ENCODE assay signal across 8 mouse cellular contexts in the genomic region with DNA sequence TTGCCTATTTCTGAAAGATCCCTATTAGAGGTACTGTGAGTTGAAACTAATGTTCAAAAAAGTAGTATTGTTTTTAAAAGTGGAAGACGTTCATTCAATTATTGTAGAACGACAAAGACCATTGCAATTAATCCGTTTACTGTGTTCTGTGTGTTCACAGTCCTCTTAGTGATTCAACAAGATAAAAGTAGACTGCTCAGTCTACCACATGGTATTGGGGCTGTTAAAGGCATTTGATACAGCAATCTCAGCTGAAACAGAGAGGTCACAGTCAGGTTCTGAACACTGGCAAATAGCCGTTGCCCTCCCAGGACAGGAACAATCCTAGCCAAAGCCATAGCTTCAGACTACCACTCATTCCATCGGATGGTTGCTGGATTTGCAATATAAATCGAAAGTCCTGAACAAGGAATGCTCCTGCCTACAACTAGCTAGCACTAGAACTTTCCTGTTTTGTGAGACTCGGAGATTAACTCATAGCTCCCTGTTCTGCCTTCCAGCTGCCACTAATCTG. TPM values are rescaled to one million over a fixed set of nuclear protein-coding genes. Genes with fewer than 3 reads are reported as not detected.
A peak's percentile ranks its signal among the peaks of the same experiment; 100 is the strongest.
DNase-seq lines count a peak whose midpoint lies in the region; ATAC-seq and TF ChIP-seq lines count a peak whose summit lies in the region.

No protein-coding gene starts in this region.

- no peak for DNase-seq in frontal cortex, postnatal 25 days (ENCODE audit: low spot score in 2 of 2)
- no peak for DNase-seq in neural tube, embryonic 11.5 days (ENCODE audit: low spot score)
- no peak for DNase-seq in neural tube, embryonic 10.5 days (ENCODE audit: extremely low spot score, low spot score)
- DNase-seq in stomach, postnatal 0 days (ENCODE audit: low spot score), result no peak
- DNase-seq in yolk sac, embryonic 10.5 days (ENCODE audit: low spot score), result no peak
- DNase-seq in right cerebral cortex, postnatal 10 days (ENCODE audit: low spot score in 2 of 2), result no peak

- TF ChIP-seq EP300 in stomach, postnatal 0 days (optimal IDR thresholded peaks at IDR 0.05), result no peak

- TF ChIP-seq CTCF in stomach, postnatal 0 days (IDR thresholded peaks at IDR 0.05; ENCODE audit: low read depth), result no peak

- H3K4me1 ChIP-seq in neural tube, embryonic 11.5 days (ENCODE audit: control insufficient read depth, insufficient read depth, low read length), result 0 out of 2 replicates have a peak, but pooled peaks cover 4% of the 10 kb centered on the region
- 0 out of 2 replicates have a peak, but pooled peaks cover 3% of the 10 kb centered on the region for H3K4me1 ChIP-seq in liver, embryonic 12.5 days
- H3K4me1 ChIP-seq in stomach, postnatal 0 days (replicated peaks; ENCODE audit: control insufficient read depth, insufficient read depth), result no peaks in the 10 kb centered on the region; the same call in 1 of the 2 replicates

- H3K27ac ChIP-seq in neural tube, embryonic 11.5 days (ENCODE audit: low read depth, low read length), result no peak overlapping the region
- no peak overlapping the region for H3K27ac ChIP-seq in liver, embryonic 12.5 days
- no peak overlapping the region for H3K27ac ChIP-seq in stomach, postnatal 0 days (replicated peaks)

- H3K4me2 ChIP-seq in neural tube, embryonic 11.5 days (ENCODE audit: low read depth), result peak overlapping the region; percentile 53
- H3K4me2 ChIP-seq in liver, embryonic 12.5 days, result peak overlapping the region; percentile 59
- H3K4me2 ChIP-seq in stomach, postnatal 0 days (replicated peaks; ENCODE audit: low read depth), result peak overlapping the region; percentile 85

- H3K9me3 ChIP-seq in neural tube, embryonic 11.5 days (ENCODE audit: control insufficient read depth, low read length), result no peaks in the 10 kb centered on the region
- no peaks in the 10 kb centered on the region for H3K9me3 ChIP-seq in liver, embryonic 12.5 days (replicated peaks)
- H3K9me3 ChIP-seq in stomach, postnatal 0 days (ENCODE audit: control insufficient read depth, low read length), result no peaks in the 10 kb centered on the region

- H3K4me3 ChIP-seq in neural tube, embryonic 11.5 days (ENCODE audit: low read depth, low read length), result peak overlapping the region; percentile 61
- H3K4me3 ChIP-seq in liver, embryonic 12.5 days, result peak overlapping the region; percentile 41; the same call in 1 of the 2 replicates
- H3K4me3 ChIP-seq in stomach, postnatal 0 days (ENCODE audit: low read depth, low read length), result peak overlapping the region; percentile 62

- no peaks in the 10 kb centered on the region for H3K36me3 ChIP-seq in neural tube, embryonic 11.5 days (ENCODE audit: control insufficient read depth, insufficient read depth, low read length)
- H3K36me3 ChIP-seq in liver, embryonic 12.5 days, result no peaks in the 10 kb centered on the region
- no peaks in the 10 kb centered on the region for H3K36me3 ChIP-seq in stomach, postnatal 0 days (ENCODE audit: control insufficient read depth, insufficient read depth, low read length)

- 29% methylated on average over 7 of the region's 7 CpGs for WGBS in neural tube, embryonic 11.5 days
- WGBS in liver, embryonic 12.5 days (ENCODE audit: insufficient replicate concordance), result 29% methylated on average over 7 of the region's 7 CpGs
- 32% methylated on average over 7 of the region's 7 CpGs for WGBS in stomach, postnatal 0 days

- peak; percentile 38 for ATAC-seq in frontal cortex, adult (ENCODE audit: low TSS enrichment)
- no peak for ATAC-seq in neural tube, embryonic 11.5 days (ENCODE audit: insufficient read depth, low FRiP score, low TSS enrichment)
- ATAC-seq in liver, embryonic 12.5 days, result no peak
- no peak for ATAC-seq in stomach, postnatal 0 days (ENCODE audit: low FRiP score, low TSS enrichment)

- H3K9ac ChIP-seq in neural tube, embryonic 11.5 days (ENCODE audit: low read length), result peak overlapping the region; percentile 43
- no peak overlapping the region for H3K9ac ChIP-seq in liver, embryonic 12.5 days
- no peak overlapping the region for H3K9ac ChIP-seq in stomach, postnatal 0 days (ENCODE audit: low read length)

- H3K27me3 ChIP-seq in neural tube, embryonic 11.5 days (ENCODE audit: control insufficient read depth, insufficient read depth, low read length), result no peaks in the 10 kb centered on the region
- H3K27me3 ChIP-seq in liver, embryonic 12.5 days (replicated peaks), result peaks cover 11% of the 10 kb centered on the region
- no peaks in the 10 kb centered on the region for H3K27me3 ChIP-seq in stomach, postnatal 0 days (ENCODE audit: control insufficient read depth, insufficient read depth, low read length)

RNA-seq across cellular contexts. Expression of a gene that starts 0.5 kb away (rescaled TPM):
- polyA plus RNA-seq in neural tube, embryonic 11.5 days (2014; fragmentation: Nextera tagmentation; extraction: Ambion mirVana), result 91.9 and 94.3 TPM in 2 replicates
- 2.3 and 2.9 TPM in 2 replicates for polyA plus RNA-seq in liver, embryonic 12.5 days (2016; fragmentation: Nextera tagmentation; extraction: Ambion mirVana)
- 5.9 and 6.4 TPM in 2 replicates for polyA plus RNA-seq in stomach, postnatal 0 days (2015; fragmentation: Nextera tagmentation; extraction: Ambion mirVana)

Comparison
In these comparisons a context has a peak if more than half of its experiments do, and no peak if none do; other contexts are left out.
1. RNA of a gene that starts 0.5 kb away (polyA plus RNA-seq): 91.9 to 94.3 TPM in neural tube, embryonic 11.5 days; 5.9 to 6.4 TPM in stomach, postnatal 0 days and 2.3 to 2.9 TPM in liver, embryonic 12.5 days; every median in the first group is over 10 times any median in the second.
2. Peak in every context shown above with its lines, with median percentiles within 50 percentile points of each other: H3K4me2 ChIP-seq and H3K4me3 ChIP-seq.